Mouse (Mus musculus) embryo, embryonic 11.5 days (tissue): ENCODE measurements at regions not wholly inside any gene's neighbourhood (a gene's known extent, or its start where the extent isn't known, plus 50 kb on each side); places are given as distances from the start of the nearest gene placed in this dataset.

Experiments
- DNase-seq: peaks from one replicate; pipeline ENCODE4 v3.0.0-alpha.2; 2012; ENCODE audit warnings: low read depth, low spot score

GRCm38 (mm10) chr5:51763599-51763998 is 196.1 kb upstream of the Ppargc1a start:
- no peak for DNase-seq

- DNase-seq = no peak
Observed at GRCm38 (mm10) chr5:51762352-51762751, 194.8 kb upstream of the Ppargc1a start.

GRCm38 (mm10) chr5:51758289-51758688 is 190.8 kb upstream of the Ppargc1a start:
- DNase-seq = no peak

GRCm38 (mm10) chr5:51757864-51758263 is 190.3 kb upstream of the Ppargc1a start:
- no peak for DNase-seq

- DNase-seq = no peak
Observed at GRCm38 (mm10) chr5:51752024-51752423, 184.5 kb upstream of the Ppargc1a start.

GRCm38 (mm10) chr5:51750456-51750855 is 182.9 kb upstream of the Ppargc1a start:
- no peak for DNase-seq

GRCm38 (mm10) chr5:51740893-51741292 is 173.4 kb upstream of the Ppargc1a start:
- no peak for DNase-seq

- no peak for DNase-seq
Observed at GRCm38 (mm10) chr5:51730241-51730640, 162.7 kb upstream of the Ppargc1a start.

- no peak for DNase-seq
Observed at GRCm38 (mm10) chr5:51729771-51730170, 162.2 kb upstream of the Ppargc1a start.

GRCm38 (mm10) chr5:51726762-51727161 is 159.2 kb upstream of the Ppargc1a start:
- DNase-seq = no peak

GRCm38 (mm10) chr5:51718911-51719310 is 151.4 kb upstream of the Ppargc1a start:
- no peak for DNase-seq

GRCm38 (mm10) chr5:51718451-51718850 is 150.9 kb upstream of the Ppargc1a start:
- DNase-seq = no peak

- no peak for DNase-seq
Observed at GRCm38 (mm10) chr5:51711860-51712560, 144.5 kb upstream of the Ppargc1a start.

GRCm38 (mm10) chr5:51710664-51711063 is 143.1 kb upstream of the Ppargc1a start:
- DNase-seq = no peak

GRCm38 (mm10) chr5:51709447-51709991 is 142.0 kb upstream of the Ppargc1a start:
- no peak for DNase-seq

GRCm38 (mm10) chr5:51679884-51680283 is 112.4 kb upstream of the Ppargc1a start:
- DNase-seq = no peak

GRCm38 (mm10) chr5:51671190-51671589 is 103.7 kb upstream of the Ppargc1a start:
- no peak for DNase-seq

- no peak for DNase-seq
Observed at GRCm38 (mm10) chr5:51665241-51665640, 97.7 kb upstream of the Ppargc1a start.

GRCm38 (mm10) chr5:51658232-51658896 is 90.8 kb upstream of the Ppargc1a start:
- DNase-seq = no peak

- DNase-seq = no peak
Observed at GRCm38 (mm10) chr5:51653507-51653906, 86.0 kb upstream of the Ppargc1a start.

- no peak for DNase-seq
Observed at GRCm38 (mm10) chr5:51624400-51624799, 56.9 kb upstream of the Ppargc1a start.
